Mouse (Mus musculus) heart, adult 2 months (tissue): ENCODE measurements at regions not wholly inside any gene's neighbourhood (a gene's known extent, or its start where the extent isn't known, plus 50 kb on each side); places are given as distances from the start of the nearest gene placed in this dataset.
"Not testable (repeated sequence)": the region's sequence is repeated elsewhere in the genome, so short reads cannot be mapped to it uniquely, and the experiment has no call there.

Experiments used
- DNase-seq, 2 experiments: peaks; one replicate each; pipeline ENCODE4 v3.0.0; 2021
- H3K27ac ChIP-seq: fragments of 200-600 bp; 2 replicates; pipeline ENCODE4 v1.8.1; 2022
- H3K27me3 ChIP-seq: fragments of 200-500 bp; 2 replicates; pipeline ENCODE4 v1.6.1; 2012; ENCODE audit warnings: mild to moderate bottlenecking, low read length, inconsistent platforms, mixed read lengths; ENCODE audit not compliant: control insufficient read depth, insufficient read depth
- H3K36me3 ChIP-seq: fragments of 200-500 bp; 2 replicates; pipeline ENCODE4 v1.6.1; 2012; ENCODE audit warnings: low read length, inconsistent platforms; ENCODE audit not compliant: control insufficient read depth, insufficient read depth
- H3K4me1 ChIP-seq: fragments of 200-500 bp; 2 replicates; pipeline ENCODE4 v1.6.1; 2011; ENCODE audit warnings: low read length; ENCODE audit not compliant: control insufficient read depth, insufficient read depth
- H3K4me3 ChIP-seq: fragments of 200-600 bp; 2 replicates; pipeline ENCODE4 v1.8.1; 2022
- H3K79me2 ChIP-seq: fragments of 200-500 bp; replicated peaks from 2 replicates; pipeline ENCODE4 v1.6.1; 2012; ENCODE audit warnings: mild to moderate bottlenecking, inconsistent platforms, low read length, moderate library complexity, mixed read lengths; ENCODE audit not compliant: control insufficient read depth, insufficient read depth
- H3K9ac ChIP-seq: fragments of 200-500 bp; 2 replicates; pipeline ENCODE4 v1.6.1; 2012; ENCODE audit warnings: low read depth, mild to moderate bottlenecking, control low read depth, inconsistent platforms, low read length, mixed read lengths
- WGBS: fragments of 180-500 bp; shearing (Covaris S2); methylation state at CpG from one replicate; pipeline ENCODE4 v1.1.7; 2018; 5-methylcytosine and 5-hydroxymethylcytosine counted together
- intact Hi-C: fragments of 180-260 bp; cut with DNase I; formaldehyde crosslinking; loops from one replicate; pipeline ENCODE4 v1.15.1; 2025

DNA sequence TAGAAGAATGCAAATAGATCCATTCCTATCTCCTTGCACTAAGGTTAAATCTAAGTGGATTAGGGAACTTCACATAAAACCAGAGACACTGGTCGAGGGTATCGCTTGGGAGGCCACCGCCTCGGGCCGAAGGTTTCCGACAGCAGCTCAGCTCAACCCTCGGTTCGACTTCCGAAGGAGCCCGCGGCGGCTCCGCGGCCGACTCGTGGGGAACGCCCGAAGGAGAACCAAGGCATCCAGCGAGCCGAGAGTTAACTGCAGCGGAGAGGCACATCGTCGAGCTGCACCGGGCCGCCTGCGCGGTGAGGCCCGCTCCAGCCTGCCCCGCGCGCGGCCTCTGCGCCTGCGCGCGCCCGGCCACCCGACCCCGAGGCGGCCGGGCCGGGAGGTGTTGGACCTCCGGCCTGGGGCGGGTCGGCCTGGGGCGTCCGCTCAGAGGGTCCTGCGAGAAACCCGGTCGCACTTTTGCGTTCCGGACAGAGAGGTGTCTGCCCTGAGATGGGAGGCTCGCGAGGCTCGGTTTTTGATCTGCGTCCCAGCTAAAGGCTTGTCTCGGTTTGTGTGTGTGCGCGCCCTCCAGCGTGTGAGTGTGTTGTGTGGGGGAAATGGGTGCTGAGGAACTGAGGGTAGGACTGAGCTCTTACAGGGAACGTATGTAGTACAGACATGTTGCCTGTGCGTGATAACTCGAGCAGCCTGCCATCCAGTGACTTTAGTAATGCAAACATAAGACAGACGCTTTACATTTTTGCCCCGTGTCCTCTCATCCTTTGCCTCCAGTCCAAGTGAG lies 50.9 kb upstream of the Vmn2r9 start:
- H3K27me3 ChIP-seq, H3K27ac ChIP-seq, H3K79me2 ChIP-seq, intact Hi-C loops, H3K9ac ChIP-seq, H3K36me3 ChIP-seq, H3K4me3 ChIP-seq, H3K4me1 ChIP-seq: not testable (repeated sequence)
- peak; percentile 56 to 69 for DNase-seq
- WGBS, result 2% methylated on average over 37 of the region's 65 CpGs
